Mouse (Mus musculus) lung, embryonic 15.5 days (tissue): ENCODE results near the gene Setd4. TPM values are rescaled to one million over a fixed set of nuclear protein-coding genes. Genes with fewer than 3 reads are reported as not detected.

Experiments
- ATAC-seq: fragments of 200-750 bp; cut with Nextera tagmentation; 2 replicates; pipeline ENCODE4 v1.8.0; 2017; ENCODE audit warnings: moderate number of reproducible peaks, borderline replicate concordance; ENCODE audit not compliant: low FRiP score, low TSS enrichment; ENCODE audit errors: extremely low read depth
- H3K27ac ChIP-seq: fragments of 300-500 bp; sonication (generic); 2 replicates; pipeline ENCODE4 v1.5.1; 2015; ENCODE audit warnings: moderate library complexity, mild to moderate bottlenecking, inconsistent platforms
- H3K27me3 ChIP-seq: fragments of 300-500 bp; sonication (generic); 2 replicates; pipeline ENCODE4 v1.6.1; 2015; ENCODE audit warnings: inconsistent platforms
- H3K36me3 ChIP-seq: fragments of 300-500 bp; sonication (generic); 2 replicates; pipeline ENCODE4 v1.6.1; 2015; ENCODE audit warnings: inconsistent platforms
- H3K4me1 ChIP-seq: fragments of 300-500 bp; sonication (generic); 2 replicates; pipeline ENCODE4 v1.6.1; 2015; ENCODE audit warnings: inconsistent platforms
- H3K4me2 ChIP-seq: fragments of 300-500 bp; sonication (generic); 2 replicates; pipeline ENCODE4 v1.6.1; 2015; ENCODE audit warnings: inconsistent platforms, mild to moderate bottlenecking, moderate library complexity
- H3K4me3 ChIP-seq: fragments of 300-500 bp; sonication (generic); 2 replicates; pipeline ENCODE4 v1.5.1; 2015; ENCODE audit warnings: mild to moderate bottlenecking, inconsistent platforms
- H3K9ac ChIP-seq: fragments of 300-500 bp; sonication (generic); 2 replicates; pipeline ENCODE4 v1.6.1; 2015; ENCODE audit warnings: inconsistent platforms
- H3K9me3 ChIP-seq: fragments of 300-500 bp; sonication (generic); 2 replicates; pipeline ENCODE4 v1.6.1; 2016; ENCODE audit warnings: inconsistent platforms
- WGBS: fragments of 180-500 bp; shearing (Covaris S2); methylation state at CpG from one replicate; pipeline ENCODE4 v1.1.7; 2015; 5-methylcytosine and 5-hydroxymethylcytosine counted together
- polyA plus RNA-seq: library from polyadenylated mRNA; unstranded; fragments of >200 nt; fragmentation: Nextera tagmentation; extraction: Ambion mirVana; gene quantifications from 2 replicates; pipeline ENCODE4 v1.2.1, GENCODE M21; 2015

The Setd4 gene
- polyA plus RNA-seq, 1 experiment from 2014 or later = 13.3 TPM

DNA sequence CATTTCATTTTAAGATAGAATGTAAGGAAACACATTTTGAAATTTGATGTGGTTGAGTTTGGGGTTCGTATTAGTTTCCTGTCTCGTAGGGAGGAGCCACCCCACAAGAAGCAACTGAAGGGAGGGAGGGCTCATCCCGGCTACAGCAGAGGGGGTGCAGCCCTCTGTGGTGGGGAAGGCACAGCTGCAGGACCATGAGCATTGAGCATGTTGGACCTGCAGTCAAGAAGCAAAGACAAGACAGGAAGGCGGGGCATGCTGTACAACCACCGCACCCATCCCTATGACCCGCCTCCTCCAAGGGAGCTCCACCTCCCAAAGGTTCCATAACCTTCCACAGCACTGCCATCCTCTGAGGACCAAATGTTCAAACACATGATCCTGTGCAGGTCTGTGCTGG lies 31.5 kb downstream of the Setd4 start:
- Histone ChIP-seq H3K4me1 (0 out of 2 replicates have a peak, but pooled peaks cover 10% of the 10 kb centered on the region), H3K27ac (no peak overlapping the region), H3K9me3 (no peaks in the 10 kb centered on the region), H3K27me3 (no peaks in the 10 kb centered on the region), H3K36me3 (no peaks in the 10 kb centered on the region), H3K4me3 (no peak overlapping the region), H3K9ac (no peak overlapping the region), H3K4me2 (no peak overlapping the region)
- ATAC-seq = no peak
- WGBS = 85% methylated on average over 6 of the region's 6 CpGs

- ATAC-seq = no peak
- Histone ChIP-seq H3K4me2 (no peak overlapping the region), H3K4me3 (no peak overlapping the region), H3K27me3 (no peaks in the 10 kb centered on the region), H3K9me3 (no peaks in the 10 kb centered on the region), H3K4me1 (no peaks in the 10 kb centered on the region), H3K27ac (no peak overlapping the region), H3K36me3 (no peaks in the 10 kb centered on the region), H3K9ac (no peak overlapping the region)
- WGBS = 28% methylated on average over 12 of the region's 12 CpGs
Measured at GRCm38 (mm10) chr16:93558499-93558898, 45.4 kb downstream of the Setd4 start.

GRCm38 (mm10) chr16:93557646-93558045 lies 46.2 kb downstream of the Setd4 start:
- Histone ChIP-seq H3K4me1 (no peaks in the 10 kb centered on the region), H3K4me3 (no peak overlapping the region), H3K9ac (no peak overlapping the region), H3K27me3 (no peaks in the 10 kb centered on the region), H3K27ac (no peak overlapping the region), H3K9me3 (no peaks in the 10 kb centered on the region), H3K36me3 (no peaks in the 10 kb centered on the region), H3K4me2 (no peak overlapping the region)
- 58% methylated on average over 8 of the region's 8 CpGs for WGBS
- ATAC-seq = no peak

- no peak overlapping the region for H3K4me2 ChIP-seq
- 81% methylated on average over 12 of the region's 12 CpGs for WGBS
- H3K9me3 ChIP-seq = no peaks in the 10 kb centered on the region
- no peaks in the 10 kb centered on the region for H3K27me3 ChIP-seq
- no peak overlapping the region for H3K9ac ChIP-seq
- no peak overlapping the region for H3K4me3 ChIP-seq
- H3K27ac ChIP-seq = no peak overlapping the region
- ATAC-seq = no peak
- no peaks in the 10 kb centered on the region for H3K36me3 ChIP-seq
- H3K4me1 ChIP-seq = peaks cover 7% of the 10 kb centered on the region
Measured at GRCm38 (mm10) chr16:93552686-93553513, 51.0 kb downstream of the Setd4 start.

- no peak for ATAC-seq
- Histone ChIP-seq H3K4me1 (peaks cover 17% of the 10 kb centered on the region), H3K27ac (no peak overlapping the region), H3K9me3 (no peaks in the 10 kb centered on the region), H3K4me2 (no peak overlapping the region), H3K36me3 (no peaks in the 10 kb centered on the region), H3K27me3 (no peaks in the 10 kb centered on the region), H3K9ac (no peak overlapping the region), H3K4me3 (no peak overlapping the region)
- WGBS = 17% methylated on average over 10 of the region's 10 CpGs
Measured at GRCm38 (mm10) chr16:93549287-93549686, 54.6 kb downstream of the Setd4 start.

GRCm38 (mm10) chr16:93548045-93548444 lies 55.8 kb downstream of the Setd4 start:
- Histone ChIP-seq H3K4me3 (no peak overlapping the region), H3K27ac (no peak overlapping the region), H3K9ac (no peak overlapping the region), H3K36me3 (no peaks in the 10 kb centered on the region), H3K9me3 (no peaks in the 10 kb centered on the region), H3K4me2 (no peak overlapping the region), H3K27me3 (no peaks in the 10 kb centered on the region), H3K4me1 (peaks cover 17% of the 10 kb centered on the region)
- ATAC-seq = no peak
- 70% methylated on average over 2 of the region's 2 CpGs for WGBS

DNA sequence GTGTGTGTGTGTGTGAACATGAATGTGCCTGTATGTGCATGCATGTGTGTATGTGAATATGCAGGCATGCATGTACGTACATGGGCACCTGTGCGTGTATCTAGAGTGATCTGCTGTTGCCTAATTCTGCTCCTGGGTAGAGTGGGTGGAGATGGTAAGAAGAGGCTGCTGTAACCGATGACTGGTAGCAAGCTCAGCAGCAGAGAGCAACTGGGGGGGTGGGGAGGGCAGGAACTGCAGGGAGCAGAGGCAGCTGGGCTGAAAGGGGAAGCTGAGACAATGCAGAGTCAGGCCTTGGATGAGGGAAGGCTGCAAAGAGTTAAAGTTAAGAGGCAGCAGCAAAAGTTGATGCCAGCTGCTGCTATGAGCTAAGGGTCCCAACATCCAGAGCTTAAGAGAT lies 56.7 kb downstream of the Setd4 start:
- no peak overlapping the region for H3K27ac ChIP-seq
- no peaks in the 10 kb centered on the region for H3K27me3 ChIP-seq
- no peaks in the 10 kb centered on the region for H3K9me3 ChIP-seq
- H3K4me1 ChIP-seq = peaks cover 17% of the 10 kb centered on the region
- no peaks in the 10 kb centered on the region for H3K36me3 ChIP-seq
- 52% methylated on average over 3 of the region's 3 CpGs for WGBS
- no peak overlapping the region for H3K4me3 ChIP-seq
- H3K4me2 ChIP-seq = no peak overlapping the region
- no peak overlapping the region for H3K9ac ChIP-seq
- ATAC-seq = no peak

DNA sequence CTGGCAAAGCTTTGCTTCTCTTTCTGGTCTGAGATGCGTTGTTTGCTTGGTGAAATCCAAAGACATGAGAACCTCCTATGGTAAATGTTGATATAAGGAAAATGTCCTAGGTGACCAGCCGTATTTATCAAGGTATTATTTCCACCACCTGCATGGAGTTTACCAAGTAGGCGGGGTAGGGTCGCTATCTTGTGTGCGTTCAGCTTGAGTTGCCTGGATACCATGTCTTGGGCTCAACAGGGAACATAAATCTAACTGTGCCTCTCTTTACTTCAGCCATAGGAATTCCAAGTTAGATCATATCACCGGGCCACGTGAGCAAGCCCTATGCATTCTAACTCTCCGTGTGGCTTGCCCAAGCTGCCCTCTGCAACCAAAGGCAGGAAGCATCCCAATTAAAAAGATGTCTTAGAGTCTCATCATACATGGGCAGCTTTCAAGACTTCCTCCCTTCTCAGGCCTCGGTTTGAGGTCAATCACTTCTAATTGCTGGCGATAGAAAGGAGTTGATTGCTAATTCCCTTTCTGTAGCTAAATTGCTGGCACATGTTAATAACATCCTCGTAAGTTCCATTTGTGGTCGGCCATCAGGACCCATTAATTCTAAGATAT lies 57.4 kb downstream of the Setd4 start:
- no peak for ATAC-seq
- Histone ChIP-seq H3K9ac (no peak overlapping the region), H3K4me2 (no peak overlapping the region), H3K27me3 (no peaks in the 10 kb centered on the region), H3K27ac (no peak overlapping the region), H3K4me3 (no peak overlapping the region), H3K4me1 (peaks cover 17% of the 10 kb centered on the region), H3K9me3 (no peaks in the 10 kb centered on the region), H3K36me3 (no peaks in the 10 kb centered on the region)
- 56% methylated on average over 12 of the region's 12 CpGs for WGBS

GRCm38 (mm10) chr16:93544931-93545330 lies 58.9 kb downstream of the Setd4 start:
- Histone ChIP-seq H3K9ac (no peak overlapping the region), H3K4me1 (peaks cover 17% of the 10 kb centered on the region), H3K27ac (no peak overlapping the region), H3K4me2 (no peak overlapping the region), H3K27me3 (no peaks in the 10 kb centered on the region), H3K36me3 (no peaks in the 10 kb centered on the region), H3K9me3 (no peaks in the 10 kb centered on the region), H3K4me3 (no peak overlapping the region)
- no peak for ATAC-seq
- 79% methylated on average over 4 of the region's 4 CpGs for WGBS

DNA sequence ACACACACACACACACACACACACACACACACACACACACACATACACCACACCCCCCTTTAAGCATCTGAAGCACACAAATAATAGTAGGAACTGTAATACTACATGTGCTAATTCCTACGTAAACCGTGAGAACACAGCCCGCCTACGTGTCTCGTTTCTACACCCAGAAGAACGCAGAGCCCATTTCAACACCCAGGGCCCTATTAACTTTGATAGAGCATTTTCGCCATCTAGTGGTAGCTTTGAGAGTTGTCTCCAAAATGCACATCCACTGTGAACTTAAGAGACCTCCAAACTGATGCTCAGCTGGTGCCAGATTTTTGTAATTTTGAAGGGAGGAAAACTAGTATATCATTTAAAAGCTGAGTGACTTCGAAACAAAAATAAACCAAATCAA lies 60.2 kb downstream of the Setd4 start:
- ATAC-seq = peak; percentile 50; the same call in 1 of the 2 replicates
- WGBS = 1% methylated on average over 8 of the region's 8 CpGs
- H3K4me1 ChIP-seq = peaks cover 10% of the 10 kb centered on the region; the same call in 1 of the 2 replicates

GRCm38 (mm10) chr16:93539891-93540290 lies 64.0 kb downstream of the Setd4 start:
- H3K4me2 ChIP-seq = no peak overlapping the region
- 0 out of 2 replicates have a peak, but pooled peaks cover 4% of the 10 kb centered on the region for H3K4me1 ChIP-seq
- WGBS = 22% methylated on average over 3 of the region's 3 CpGs
- no peak overlapping the region for H3K4me3 ChIP-seq
- no peaks in the 10 kb centered on the region for H3K9me3 ChIP-seq
- no peaks in the 10 kb centered on the region for H3K27me3 ChIP-seq
- H3K36me3 ChIP-seq = no peaks in the 10 kb centered on the region
- no peak for ATAC-seq
- H3K9ac ChIP-seq = no peak overlapping the region
- H3K27ac ChIP-seq = no peak overlapping the region

More for the DNA sequence above, 60.2 kb downstream of the Setd4 start:
- Histone ChIP-seq H3K27me3 (no peaks in the 10 kb centered on the region), H3K9me3 (no peaks in the 10 kb centered on the region), H3K9ac (no peak overlapping the region), H3K4me3 (no peak overlapping the region), H3K27ac (no peak overlapping the region), H3K4me2 (no peak overlapping the region), H3K36me3 (no peaks in the 10 kb centered on the region)

DNA sequence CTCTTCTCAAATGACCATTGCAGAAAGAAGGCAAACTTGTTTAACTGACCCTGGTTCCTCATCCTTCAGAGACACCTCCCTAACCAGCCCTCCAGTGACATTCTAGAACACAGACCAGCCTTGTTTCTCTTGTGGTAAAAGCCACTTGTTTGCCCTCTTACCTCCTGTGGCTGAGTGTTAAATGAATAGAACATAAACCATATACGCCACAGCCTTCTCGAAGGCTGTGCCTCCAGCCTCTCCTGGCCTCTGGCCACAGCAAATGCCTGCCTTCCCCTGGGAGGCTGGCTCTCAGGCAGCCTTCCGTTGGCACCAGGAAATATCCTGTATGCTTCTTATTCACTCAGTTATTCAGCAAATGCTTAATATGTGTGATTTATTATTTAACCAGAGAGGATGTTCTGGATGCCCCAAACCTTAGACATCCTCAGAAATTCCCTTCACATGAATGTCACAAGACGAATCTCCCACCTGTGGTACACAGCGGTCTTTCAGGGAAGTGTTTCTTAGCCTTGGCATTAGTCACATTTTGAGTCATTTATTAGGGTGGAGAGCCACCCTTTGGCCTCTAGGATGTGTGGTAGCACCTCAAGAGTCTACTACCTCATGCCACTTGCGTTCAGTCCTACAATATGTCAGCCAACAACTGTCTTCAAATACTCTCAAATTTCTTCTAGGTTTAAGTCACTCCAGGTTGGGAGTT lies 68.6 kb downstream of the Setd4 start:
- Histone ChIP-seq H3K4me3 (no peak overlapping the region), H3K36me3 (no peaks in the 10 kb centered on the region), H3K9me3 (no peaks in the 10 kb centered on the region), H3K4me1 (peaks cover 9% of the 10 kb centered on the region; the same call in 1 of the 2 replicates), H3K9ac (no peak overlapping the region), H3K4me2 (no peak overlapping the region), H3K27me3 (no peaks in the 10 kb centered on the region), H3K27ac (peak overlapping the region; percentile 38)
- 57% methylated on average over 6 of the region's 6 CpGs for whole genome bisulfite sequencing
- no peak for ATAC-seq
